Mouse (Mus musculus) neutrophil, adult 83 days (primary cell): ENCODE measurements around the gene Masp2. TPM values are rescaled to one million over a fixed set of nuclear protein-coding genes. Genes with fewer than 3 reads are reported as not detected.

Experiments used
- total RNA-seq, 2 experiments: library from RNA; stranded (reverse); gene quantifications; one replicate each; pipeline ENCODE4 v1.2.4; 2023

Gene Masp2
- total RNA-seq = under 1 TPM in 1 of 2 experiments, not detected in 1; 0.60 TPM

DNA sequence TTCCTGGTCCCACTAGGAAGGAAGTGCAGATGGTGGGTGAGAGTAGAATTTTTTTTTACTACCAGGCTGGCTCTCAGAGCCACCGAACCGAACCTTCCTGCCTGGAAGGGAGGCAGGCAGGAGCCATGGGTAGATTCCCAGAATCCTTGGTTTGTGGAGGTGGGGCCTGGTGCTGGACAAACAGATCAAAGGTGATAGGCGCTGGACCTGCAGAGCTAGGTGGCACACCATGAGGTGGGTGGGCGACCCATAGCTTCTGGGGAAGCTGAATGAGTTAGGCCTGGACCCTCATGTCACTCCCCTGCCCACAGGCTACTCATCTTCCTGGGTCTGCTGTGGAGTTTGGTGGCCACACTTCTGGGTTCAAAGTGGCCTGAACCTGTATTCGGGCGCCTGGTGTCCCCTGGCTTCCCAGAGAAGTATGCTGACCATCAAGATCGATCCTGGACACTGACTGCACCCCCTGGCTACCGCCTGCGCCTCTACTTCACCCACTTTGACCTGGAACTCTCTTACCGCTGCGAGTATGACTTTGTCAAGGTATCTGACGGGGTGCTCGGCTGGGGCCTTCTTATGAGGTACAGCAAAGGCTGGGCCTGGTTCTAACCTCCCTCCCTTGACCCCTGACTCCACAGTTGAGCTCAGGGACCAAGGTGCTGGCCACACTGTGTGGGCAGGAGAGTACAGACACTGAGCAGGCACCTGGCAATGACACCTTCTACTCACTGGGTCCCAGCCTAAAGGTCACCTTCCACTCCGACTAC is at the start of gene Masp2:
TSS of gene Masp2 (plus strand) at position 198 of the 764 bp plus-strand sequence.

DNA sequence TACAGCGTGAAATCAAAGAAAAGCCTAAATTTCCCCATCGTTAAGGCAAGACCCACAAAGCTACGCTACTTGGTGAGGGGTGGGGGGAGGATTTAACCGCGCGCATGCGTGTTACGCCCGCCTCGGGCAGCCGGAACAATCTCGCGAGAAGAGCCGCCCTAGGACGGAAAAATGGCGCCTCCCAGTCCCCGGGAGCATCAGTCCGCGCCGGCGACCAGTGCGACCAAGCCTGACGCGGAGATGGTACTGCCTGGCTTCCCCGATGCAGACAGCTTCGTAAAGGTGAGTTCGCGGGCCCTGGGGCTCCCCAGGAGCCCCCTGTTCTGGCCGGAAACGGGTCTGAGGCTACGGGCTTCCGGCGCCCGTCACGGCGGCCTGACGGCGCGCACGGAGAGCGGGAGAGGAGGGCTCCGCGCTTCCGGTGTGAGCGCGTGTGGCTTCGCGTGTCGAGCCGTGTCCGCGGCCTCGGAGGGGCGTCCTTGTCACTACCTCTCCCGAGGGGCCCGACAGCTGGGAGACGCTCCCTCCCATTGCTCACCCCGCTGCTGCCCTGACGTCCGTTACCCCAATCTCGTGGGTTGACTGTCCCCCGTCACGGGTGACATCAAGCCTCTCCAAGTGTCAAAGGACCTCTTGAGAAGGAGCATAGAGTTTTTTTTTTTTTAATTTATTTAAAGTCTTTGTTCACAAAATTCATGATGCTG is 43.9 kb upstream of the Masp2 start, which contains the start of gene Exosc10:
TSS of gene Exosc10 (plus strand) at position 133 of the 704 bp plus-strand sequence.

DNA sequence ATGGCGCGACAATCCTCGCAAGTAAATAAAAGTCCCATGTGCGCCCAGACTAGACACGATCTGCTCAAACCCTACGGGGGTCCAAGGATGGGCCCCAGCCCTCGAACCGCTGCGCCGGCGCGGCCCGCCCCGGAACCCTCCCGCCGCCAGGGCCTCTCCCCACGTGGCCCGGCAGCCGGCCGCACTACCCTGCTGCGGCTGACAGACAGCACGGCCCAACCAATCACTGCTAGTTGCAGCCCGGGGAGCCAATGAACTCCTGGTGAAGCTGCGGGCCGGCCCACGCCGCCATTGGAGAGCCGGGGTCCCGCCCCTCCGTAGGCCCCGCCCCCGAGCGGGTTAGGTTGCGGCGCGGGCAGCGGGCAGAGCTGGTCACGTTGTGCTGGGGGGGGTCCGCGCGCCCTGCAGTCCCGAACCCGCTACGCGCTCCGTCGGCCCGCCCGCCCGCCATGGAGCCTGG is 11.2 kb upstream of the Masp2 start, which contains the start of gene Srm:
TSS of gene Srm (plus strand) at position 333 of the 460 bp plus-strand sequence.

DNA sequence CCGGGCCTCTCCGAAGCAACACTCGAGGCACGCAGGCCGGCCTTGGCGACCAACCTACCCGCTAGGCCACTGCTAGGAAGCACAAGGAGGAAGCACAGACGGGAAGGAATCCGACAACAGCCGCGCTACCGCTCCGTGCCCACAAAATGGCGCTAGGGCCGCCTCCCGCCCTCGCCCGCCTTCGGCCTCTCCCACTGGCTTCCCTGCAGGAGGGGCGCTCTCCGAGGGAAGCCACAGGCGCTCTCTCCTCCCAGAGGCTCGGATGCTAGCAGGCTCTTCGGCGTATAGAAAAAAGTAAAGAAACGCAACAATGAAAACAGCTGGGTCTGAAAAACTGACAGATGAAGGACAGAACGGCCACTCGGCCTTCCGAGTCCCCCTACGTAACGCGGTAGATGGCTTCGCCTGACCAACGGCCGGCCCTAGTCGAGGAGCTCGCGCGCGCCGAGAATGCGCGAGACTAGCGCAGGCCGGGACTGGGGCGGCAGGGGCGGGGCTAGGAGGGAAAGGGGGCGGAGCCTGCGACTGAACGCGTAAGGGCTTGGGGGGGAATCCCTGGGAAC is 24.4 kb downstream of the Masp2 start, which contains the start of gene Tardbp:
TSS of gene Tardbp (minus strand) at position 397 of the 563 bp plus-strand sequence.

DNA sequence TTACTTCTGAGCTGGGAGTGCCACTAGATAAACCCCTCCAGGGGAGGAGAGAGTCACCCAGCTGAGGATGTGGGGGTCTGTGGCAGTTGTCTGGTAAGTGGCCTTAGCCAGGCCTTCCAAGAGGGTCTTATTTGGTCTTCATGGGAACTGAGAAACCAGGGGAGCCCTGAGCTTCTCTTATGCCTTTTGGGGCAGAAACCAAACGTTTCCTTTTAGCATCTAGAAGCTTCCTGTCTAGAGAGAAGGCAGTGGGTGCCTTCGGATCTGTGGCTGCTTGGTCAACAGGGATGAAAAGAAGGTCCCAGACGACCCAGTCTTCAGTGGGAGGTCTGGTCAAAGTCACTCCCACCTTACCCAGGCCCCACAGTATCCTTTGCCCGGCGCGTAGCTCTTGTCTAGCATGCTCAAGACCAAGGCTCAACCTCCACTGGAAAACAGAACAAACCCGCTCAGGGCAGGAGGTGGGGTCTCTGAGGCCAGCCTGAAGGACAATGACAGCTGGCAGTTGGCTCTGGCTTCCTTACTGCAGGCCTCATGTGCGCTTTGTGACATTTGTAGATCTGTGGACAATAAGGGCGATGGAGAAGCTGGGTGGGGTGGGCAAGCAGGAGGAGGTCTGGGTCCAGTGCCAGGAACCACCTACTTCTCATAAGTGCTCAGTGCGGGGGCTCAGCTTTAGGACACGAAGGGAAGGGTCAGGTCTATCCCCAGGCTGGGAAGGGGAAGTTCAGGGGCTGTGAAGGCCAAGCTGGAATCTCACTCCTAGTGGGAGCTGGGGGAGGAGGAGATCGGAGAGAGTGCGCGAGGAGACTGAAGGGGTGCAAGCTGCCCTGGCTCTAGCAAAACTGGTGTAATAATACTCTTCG is 41.2 kb downstream of the Masp2 start, which contains the start of gene Gm572:
TSS of gene Gm572 (plus strand) at position 27 of the 866 bp plus-strand sequence.

Other genes with a start within 250 kb of the Masp2 start
- gene Ubiad1, start 157.8 kb upstream of the Masp2 start, total RNA-seq = 1 to 10 TPM; 4.9 to 5.0 TPM
- gene Mtor, start 153.9 kb upstream of the Masp2 start, total RNA-seq = 10 to 100 TPM; 23.1 to 25.3 TPM
- not detected for gene Angptl7, start 102.1 kb upstream of the Masp2 start, total RNA-seq
- gene Exosc10, start 44.1 kb upstream of the Masp2 start, total RNA-seq = 10 to 100 TPM; 41.8 to 42.7 TPM
- 10 to 100 TPM; 19.6 to 20.5 TPM for gene Srm, start 11.1 kb upstream of the Masp2 start, total RNA-seq
- 100 to 1,000 TPM; 160 to 166 TPM for gene Tardbp, start 24.5 kb downstream of the Masp2 start, total RNA-seq
- not detected for gene Gm572, start 40.8 kb downstream of the Masp2 start, total RNA-seq
- gene Casz1, start 201.9 kb downstream of the Masp2 start, total RNA-seq = 10 to 100 TPM; 14.9 to 15.0 TPM